Mouse (Mus musculus): ENCODE measurements around the gene Slc35f4. TPM values are rescaled to one million over a fixed set of nuclear protein-coding genes. Genes with fewer than 3 reads are reported as not detected.

Slc35f4 gene
- polyA plus RNA-seq, 1 experiment from 2014 or later, result not detected

DNA sequence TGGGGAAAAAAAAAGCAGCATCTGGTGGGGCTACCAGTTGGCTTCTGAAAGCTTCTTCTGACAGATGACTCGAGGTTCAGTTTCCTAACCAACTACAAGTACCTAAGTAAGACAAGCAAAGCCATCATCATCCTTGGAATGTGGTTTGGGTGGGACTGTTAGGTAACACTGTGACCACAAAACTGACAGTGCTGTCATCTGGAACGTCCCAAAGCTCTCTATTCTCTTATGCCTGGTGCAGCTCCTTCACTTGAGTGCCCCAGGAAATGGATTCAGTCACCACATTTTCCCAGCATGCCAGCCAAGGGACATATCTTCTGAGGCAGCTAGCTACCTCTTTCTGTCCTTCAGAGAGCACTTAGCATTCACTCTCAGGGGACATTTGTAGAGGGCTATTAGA lies 216.2 kb downstream of the Slc35f4 start:
- Histone ChIP-seq H3K36me3 (ENCODE audit: insufficient read depth, low read length) (no peaks in the 10 kb centered on the region), H3K27me3 (replicated peaks; ENCODE audit: insufficient read depth, low read length) (no peaks in the 10 kb centered on the region), H3K9ac (replicated peaks; ENCODE audit: low read depth) (no peak overlapping the region), H3K4me2 (replicated peaks; ENCODE audit: low read depth, low read length) (no peak overlapping the region), H3K27ac (ENCODE audit: low read length) (no peak overlapping the region), H3K4me3 (ENCODE audit: low read depth, low read length) (no peak overlapping the region), H3K9me3 (ENCODE audit: low read length) (no peaks in the 10 kb centered on the region), H3K4me1 (ENCODE audit: insufficient read depth, low read depth, low read length) (no peaks in the 10 kb centered on the region)
- no peak for DNase-seq (ENCODE audit: low spot score)
- TF ChIP-seq EP300 (IDR thresholded peaks at IDR 0.05) (no peak), CTCF (IDR thresholded peaks at IDR 0.05) (no peak)
- WGBS, result 53% methylated on average over 2 of the region's 2 CpGs
- no peak for ATAC-seq

GRCm38 (mm10) chr14:49308591-49308990 lies 217.3 kb downstream of the Slc35f4 start:
- ATAC-seq (no peak), DNase-seq (ENCODE audit: low spot score) (peak; percentile 7)
- Histone ChIP-seq H3K9ac (replicated peaks; ENCODE audit: low read depth) (no peak overlapping the region), H3K4me1 (ENCODE audit: insufficient read depth, low read depth, low read length) (no peaks in the 10 kb centered on the region), H3K4me2 (replicated peaks; ENCODE audit: low read depth, low read length) (no peak overlapping the region), H3K27me3 (replicated peaks; ENCODE audit: insufficient read depth, low read length) (no peaks in the 10 kb centered on the region), H3K4me3 (ENCODE audit: low read depth, low read length) (no peak overlapping the region), H3K9me3 (ENCODE audit: low read length) (no peaks in the 10 kb centered on the region), H3K27ac (ENCODE audit: low read length) (no peak overlapping the region), H3K36me3 (ENCODE audit: insufficient read depth, low read length) (no peaks in the 10 kb centered on the region)
- TF ChIP-seq EP300 (IDR thresholded peaks at IDR 0.05) (no peak), CTCF (IDR thresholded peaks at IDR 0.05) (no peak)
- WGBS, result 45% methylated on average over 1 of the region's 1 CpGs

- Histone ChIP-seq H3K4me3 (ENCODE audit: low read depth, low read length) (no peak overlapping the region), H3K27ac (ENCODE audit: low read length) (no peak overlapping the region), H3K27me3 (replicated peaks; ENCODE audit: insufficient read depth, low read length) (no peaks in the 10 kb centered on the region), H3K9me3 (ENCODE audit: low read length) (no peaks in the 10 kb centered on the region), H3K4me1 (ENCODE audit: insufficient read depth, low read depth, low read length) (no peaks in the 10 kb centered on the region), H3K36me3 (ENCODE audit: insufficient read depth, low read length) (no peaks in the 10 kb centered on the region), H3K9ac (replicated peaks; ENCODE audit: low read depth) (no peak overlapping the region), H3K4me2 (replicated peaks; ENCODE audit: low read depth, low read length) (no peak overlapping the region)
- 54% methylated on average over 3 of the region's 3 CpGs for WGBS
- TF ChIP-seq CTCF (IDR thresholded peaks at IDR 0.05), result no peak
- no peak for TF ChIP-seq EP300 (IDR thresholded peaks at IDR 0.05)
- DNase-seq (ENCODE audit: low spot score) (no peak), ATAC-seq (no peak)
These were observed 218.0 kb downstream of the Slc35f4 start for GRCm38 (mm10) chr14:49307842-49308241.

- ATAC-seq, result no peak
- 90% methylated on average over 9 of the region's 9 CpGs for WGBS
- Histone ChIP-seq H3K36me3 (ENCODE audit: insufficient read depth, low read length) (no peaks in the 10 kb centered on the region), H3K27me3 (replicated peaks; ENCODE audit: insufficient read depth, low read length) (no peaks in the 10 kb centered on the region), H3K4me3 (ENCODE audit: low read depth, low read length) (no peak overlapping the region), H3K4me1 (ENCODE audit: insufficient read depth, low read depth, low read length) (no peaks in the 10 kb centered on the region), H3K4me2 (replicated peaks; ENCODE audit: low read depth, low read length) (no peak overlapping the region), H3K9ac (replicated peaks; ENCODE audit: low read depth) (no peak overlapping the region), H3K9me3 (ENCODE audit: low read length) (no peaks in the 10 kb centered on the region), H3K27ac (ENCODE audit: low read length) (no peak overlapping the region)
- no peak for TF ChIP-seq CTCF (IDR thresholded peaks at IDR 0.05)
- no peak for TF ChIP-seq EP300 (IDR thresholded peaks at IDR 0.05)
- DNase-seq (ENCODE audit: low spot score), result no peak
These were observed 220.1 kb downstream of the Slc35f4 start for GRCm38 (mm10) chr14:49305534-49306409.

GRCm38 (mm10) chr14:49302271-49302857 lies 223.5 kb downstream of the Slc35f4 start:
- no peaks in the 10 kb centered on the region for H3K9me3 ChIP-seq (ENCODE audit: low read length)
- H3K4me3 ChIP-seq (ENCODE audit: low read depth, low read length), result no peak overlapping the region
- ATAC-seq, result no peak
- no peak for TF ChIP-seq CTCF (IDR thresholded peaks at IDR 0.05)
- no peak for TF ChIP-seq EP300 (IDR thresholded peaks at IDR 0.05)
- H3K36me3 ChIP-seq (ENCODE audit: insufficient read depth, low read length), result no peaks in the 10 kb centered on the region
- 85% methylated on average over 2 of the region's 2 CpGs for WGBS
- H3K9ac ChIP-seq (replicated peaks; ENCODE audit: low read depth), result no peak overlapping the region
- no peaks in the 10 kb centered on the region for H3K27me3 ChIP-seq (replicated peaks; ENCODE audit: insufficient read depth, low read length)
- H3K27ac ChIP-seq (ENCODE audit: low read length), result no peak overlapping the region
- H3K4me2 ChIP-seq (replicated peaks; ENCODE audit: low read depth, low read length), result no peak overlapping the region
- no peaks in the 10 kb centered on the region for H3K4me1 ChIP-seq (ENCODE audit: insufficient read depth, low read depth, low read length)
- DNase-seq (ENCODE audit: low spot score), result no peak

GRCm38 (mm10) chr14:49300981-49301619 lies 224.7 kb downstream of the Slc35f4 start:
- Histone ChIP-seq H3K4me2 (replicated peaks; ENCODE audit: low read depth, low read length) (no peak overlapping the region), H3K4me1 (ENCODE audit: insufficient read depth, low read depth, low read length) (no peaks in the 10 kb centered on the region), H3K4me3 (ENCODE audit: low read depth, low read length) (no peak overlapping the region), H3K36me3 (ENCODE audit: insufficient read depth, low read length) (no peaks in the 10 kb centered on the region), H3K27me3 (replicated peaks; ENCODE audit: insufficient read depth, low read length) (no peaks in the 10 kb centered on the region), H3K9me3 (ENCODE audit: low read length) (no peaks in the 10 kb centered on the region), H3K9ac (replicated peaks; ENCODE audit: low read depth) (no peak overlapping the region), H3K27ac (ENCODE audit: low read length) (no peak overlapping the region)
- no peak for TF ChIP-seq CTCF (IDR thresholded peaks at IDR 0.05)
- no peak for TF ChIP-seq EP300 (IDR thresholded peaks at IDR 0.05)
- DNase-seq (ENCODE audit: low spot score) (no peak), ATAC-seq (no peak)
- WGBS, result 31% methylated on average over 8 of the region's 8 CpGs

Measured in lung, postnatal 0 days (tissue).